Mouse (Mus musculus) G1E (cell line): ENCODE results near the gene Rpl36.

Source experiments
- CTCF ChIP-seq: IDR thresholded peaks from 2 replicates; pipeline ENCODE4 v1.5.1; 2012; ENCODE audit warnings: low read depth, low read length, inconsistent platforms, mixed read lengths
- GATA1 ChIP-seq: IDR thresholded peaks from 2 replicates; pipeline ENCODE4 v1.6.1; 2012; ENCODE audit warnings: borderline replicate concordance, low read length, inconsistent platforms, mixed read lengths

DNA sequence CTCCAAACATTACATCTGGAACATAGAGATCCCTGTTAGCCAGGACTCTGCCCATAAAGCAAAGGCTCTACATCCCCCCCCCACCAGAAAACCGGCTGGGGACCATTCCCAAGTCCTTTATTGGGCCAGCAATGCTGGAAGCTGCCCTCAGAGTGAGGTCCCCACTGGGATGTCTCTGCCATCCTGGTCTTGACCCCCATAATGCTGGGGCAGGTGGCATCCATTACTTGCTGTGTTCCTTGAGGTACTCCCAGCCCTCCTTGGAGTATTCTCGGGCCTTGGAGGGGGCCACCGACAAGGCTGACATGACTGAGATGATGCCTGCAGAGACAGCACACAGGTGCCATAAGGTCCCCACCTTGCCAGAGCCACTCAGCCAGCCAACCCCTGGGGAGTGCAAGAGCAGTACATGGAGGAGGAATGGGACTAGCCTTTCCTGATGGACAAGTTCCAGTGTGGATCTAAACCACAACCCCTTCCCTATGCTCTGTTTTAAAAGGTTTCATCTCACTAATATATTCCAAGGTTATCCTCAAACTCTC lies 5.6 kb upstream of the Rpl36 start:
- no peak for TF ChIP-seq CTCF
- no peak for TF ChIP-seq GATA1
